Mouse (Mus musculus): Measurements from ENCODE around the gene C530008M17Rik.

GRCm38 (mm10) chr5:76817678-76818077 is 161.4 kb downstream of the C530008M17Rik start:
- TF ChIP-seq EP300 (IDR thresholded peaks at IDR 0.05; ENCODE audit: low read length) = no peak
- no peak for TF ChIP-seq HCFC1 (IDR thresholded peaks at IDR 0.05; ENCODE audit: low read depth, low read length)
- TF ChIP-seq CHD2 (IDR thresholded peaks at IDR 0.05; ENCODE audit: low read length) = no peak
- no peak for TF ChIP-seq CTCF (conservative IDR thresholded peaks at IDR 0.05 in 1 of 2, IDR thresholded peaks at IDR 0.05 in 1 of 2; ENCODE audit: low read depth in 2 of 2, low read length in 2 of 2)
- TF ChIP-seq ZNF384 (IDR thresholded peaks at IDR 0.05; ENCODE audit: low read depth, low read length) = no peak
- TF ChIP-seq UBTF (IDR thresholded peaks at IDR 0.05; ENCODE audit: low read depth, low read length) = no peak
- no peak for TF ChIP-seq MAFK (IDR thresholded peaks at IDR 0.05; ENCODE audit: insufficient replicate concordance, low read length)
- no peak for TF ChIP-seq MEF2A (IDR thresholded peaks at IDR 0.05; ENCODE audit: borderline replicate concordance, low read depth, low read length)
- TF ChIP-seq ETS1 (conservative IDR thresholded peaks at IDR 0.05; ENCODE audit: low read depth, low read length) = no peak
- no peak for TF ChIP-seq POLR2A (IDR thresholded peaks at IDR 0.05; ENCODE audit: low read depth, low read length)
- no peak for TF ChIP-seq RCOR1 (conservative IDR thresholded peaks at IDR 0.05; ENCODE audit: low read depth, low read length)
- TF ChIP-seq ZC3H11A (IDR thresholded peaks at IDR 0.05; ENCODE audit: low read depth, low read length) = no peak
- no peak for TF ChIP-seq JUN (IDR thresholded peaks at IDR 0.05; ENCODE audit: insufficient read depth, low read depth, low read length)

All from CH12.LX (cell line).